Mouse (Mus musculus): ENCODE measurements around the gene Nfatc4. TPM values are rescaled to one million over a fixed set of nuclear protein-coding genes. Genes with fewer than 3 reads are reported as not detected.
A peak's percentile ranks its signal among the peaks of the same experiment; 100 is the strongest.

The Nfatc4 gene
- total RNA-seq (2021): 10 to 100 TPM; 17.9 to 21.9 TPM
- polyA plus RNA-seq (2012; rRNA removed): 50.5 and 58.1 TPM in 2 replicates
- long read RNA-seq, partial matches to known transcripts: 1 of 8 reads
- long read RNA-seq, other reads (novel, unspliced or antisense): 4 of 8 reads

- DNase-seq: peak; percentile 85
Measured at GRCm38 (mm10) chr14:55822991-55823762, at the start of gene Nfatc4. Gene Nfatc4 (plus strand): TSS chr14:55823144.

GRCm38 (mm10) chr14:55776711-55777110, 46.2 kb upstream of the Nfatc4 start:
- DNase-seq: no peak

- no peak for DNase-seq
Measured at GRCm38 (mm10) chr14:55777176-55777575, 45.8 kb upstream of the Nfatc4 start.

- DNase-seq: no peak
Measured at GRCm38 (mm10) chr14:55777806-55778205, 45.1 kb upstream of the Nfatc4 start.

- no peak for DNase-seq
Measured at GRCm38 (mm10) chr14:55778686-55779085, 44.3 kb upstream of the Nfatc4 start.

- no peak for DNase-seq
Measured at GRCm38 (mm10) chr14:55779656-55780055, 43.3 kb upstream of the Nfatc4 start.

- no peak for DNase-seq
Measured at GRCm38 (mm10) chr14:55780736-55781135, 42.2 kb upstream of the Nfatc4 start.

- DNase-seq: peak; percentile 76
Measured at GRCm38 (mm10) chr14:55781310-55781709, 41.6 kb upstream of the Nfatc4 start.

- DNase-seq: no peak
Measured at GRCm38 (mm10) chr14:55782361-55782960, 40.5 kb upstream of the Nfatc4 start.

GRCm38 (mm10) chr14:55783171-55783957, 39.6 kb upstream of the Nfatc4 start:
- no peak for DNase-seq

GRCm38 (mm10) chr14:55783958-55784235, 39.0 kb upstream of the Nfatc4 start, which contains the start of gene Adcy4:
Gene Adcy4 (minus strand): TSS chr14:55784095.
- no peak for DNase-seq

GRCm38 (mm10) chr14:55785195-55785594, 37.7 kb upstream of the Nfatc4 start:
- no peak for DNase-seq

GRCm38 (mm10) chr14:55787731-55788130, 35.2 kb upstream of the Nfatc4 start:
- DNase-seq: no peak

- peak; percentile 56 for DNase-seq
Measured at GRCm38 (mm10) chr14:55788256-55789050, 34.5 kb upstream of the Nfatc4 start, which contains the start of gene Ripk3. Gene Ripk3 (minus strand): TSS chr14:55788865.

GRCm38 (mm10) chr14:55793461-55793860, 29.5 kb upstream of the Nfatc4 start:
- DNase-seq: no peak

GRCm38 (mm10) chr14:55793946-55794345, 29.0 kb upstream of the Nfatc4 start:
- no peak for DNase-seq

GRCm38 (mm10) chr14:55795380-55796163, 27.4 kb upstream of the Nfatc4 start:
- no peak for DNase-seq

- peak; percentile 79 for DNase-seq
Measured at GRCm38 (mm10) chr14:55814885-55815284, 8.1 kb upstream of the Nfatc4 start.

GRCm38 (mm10) chr14:55815310-55815751, 7.6 kb upstream of the Nfatc4 start:
- peak; percentile 89 for DNase-seq

GRCm38 (mm10) chr14:55819845-55820405, 3.0 kb upstream of the Nfatc4 start:
- DNase-seq: no peak

- DNase-seq: no peak
Measured at GRCm38 (mm10) chr14:55820576-55820975, 2.4 kb upstream of the Nfatc4 start.

Data from adrenal gland, adult 2 months (tissue).